Mouse (Mus musculus): ENCODE measurements around the gene Tgfb2.

The Tgfb2 gene

DNA sequence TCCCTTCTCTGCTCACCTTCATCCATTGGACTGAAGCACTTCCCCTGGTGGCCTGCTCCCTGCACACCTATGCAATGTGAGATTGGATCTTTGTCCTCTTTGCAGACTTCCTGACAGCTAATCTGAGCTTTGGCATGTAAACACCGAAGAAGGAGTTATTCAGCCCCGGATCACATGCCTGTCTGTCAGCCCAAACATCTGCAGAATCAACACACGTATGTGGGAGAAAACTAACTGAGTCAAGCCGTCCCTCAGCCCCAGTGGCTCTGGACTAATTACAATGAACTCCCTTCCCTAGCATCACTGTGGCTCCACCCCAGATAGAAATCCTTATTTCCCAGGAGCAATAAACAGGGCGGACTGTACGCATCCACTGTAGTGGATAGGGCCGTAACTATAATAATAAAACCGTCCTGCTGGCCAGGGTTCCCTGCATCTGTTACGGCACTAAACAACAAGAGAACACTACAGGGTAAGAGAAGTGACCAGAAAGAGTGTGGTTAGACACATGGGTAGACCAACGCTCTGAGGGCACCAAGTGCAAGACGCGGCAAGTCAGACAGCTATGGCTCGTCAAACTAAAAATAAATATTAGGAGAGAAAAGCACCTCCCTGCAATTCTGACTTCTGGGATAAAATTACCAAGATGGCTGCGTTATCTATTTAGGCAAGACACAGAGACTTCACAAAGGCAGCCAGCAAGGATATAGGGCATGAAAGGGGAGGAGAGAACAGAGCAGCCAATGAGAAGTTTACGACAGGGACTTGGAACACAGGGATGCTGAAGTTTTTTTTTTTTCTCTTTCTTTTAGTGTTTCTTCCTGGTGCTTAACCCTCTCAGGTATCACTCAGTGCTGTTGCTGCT, 3.2 kb downstream of the Tgfb2 start:
- no peak for DNase-seq (ENCODE audit: low spot score in 2 of 2)

DNA sequence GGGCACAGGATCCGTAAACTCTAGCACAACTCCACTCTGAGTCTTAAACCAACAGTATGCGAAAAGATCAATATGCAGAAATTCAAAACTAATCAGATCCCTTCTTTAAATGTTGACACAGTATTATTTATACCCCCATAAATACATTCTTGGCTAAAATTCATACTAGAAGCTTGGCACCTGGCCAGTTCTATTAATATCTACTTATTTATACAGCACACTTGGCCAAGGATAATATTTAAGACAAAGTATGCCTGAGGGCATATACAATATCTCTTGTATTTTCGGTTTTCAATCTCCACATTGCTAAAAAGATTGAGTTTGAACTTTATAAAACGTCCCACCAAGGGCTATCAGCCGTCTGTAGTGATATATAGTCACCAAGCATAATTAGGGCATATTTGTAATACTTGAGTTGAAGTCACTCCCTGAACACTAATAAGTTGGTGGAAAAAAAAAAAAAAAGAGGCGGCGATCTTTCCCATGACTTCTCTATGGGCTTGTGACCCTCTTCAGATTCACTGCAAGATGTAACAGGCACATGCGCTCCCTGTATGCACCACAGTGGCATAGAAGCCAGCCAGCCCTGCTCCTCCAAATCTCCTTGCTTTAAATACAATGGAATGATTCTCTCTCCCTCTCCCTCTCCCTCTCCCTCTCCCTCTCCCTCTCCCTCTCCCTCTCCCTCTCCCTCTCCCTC, 4.4 kb downstream of the Tgfb2 start:
- no peak for DNase-seq (ENCODE audit: low spot score in 2 of 2)

DNA sequence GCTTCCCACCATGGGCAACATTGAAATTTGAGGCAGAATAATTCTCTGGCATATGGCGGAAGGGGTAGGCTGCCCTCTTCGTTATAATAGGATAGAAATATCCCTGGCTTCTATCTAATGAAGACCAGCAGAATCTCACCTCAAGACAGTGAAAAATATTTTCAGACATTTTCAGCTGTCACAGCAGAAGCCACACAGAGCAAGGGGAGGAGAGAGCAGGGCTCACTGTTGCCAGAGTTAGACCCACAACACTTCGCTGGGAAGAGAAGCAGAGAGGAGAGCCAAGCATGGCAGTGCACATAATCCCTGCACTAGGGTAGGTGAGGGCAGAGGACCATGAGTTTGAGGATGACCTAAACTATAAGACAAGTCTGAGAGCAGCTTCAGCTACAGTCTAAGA, 5.3 kb downstream of the Tgfb2 start:
- no peak for DNase-seq (ENCODE audit: low spot score in 2 of 2)

DNA sequence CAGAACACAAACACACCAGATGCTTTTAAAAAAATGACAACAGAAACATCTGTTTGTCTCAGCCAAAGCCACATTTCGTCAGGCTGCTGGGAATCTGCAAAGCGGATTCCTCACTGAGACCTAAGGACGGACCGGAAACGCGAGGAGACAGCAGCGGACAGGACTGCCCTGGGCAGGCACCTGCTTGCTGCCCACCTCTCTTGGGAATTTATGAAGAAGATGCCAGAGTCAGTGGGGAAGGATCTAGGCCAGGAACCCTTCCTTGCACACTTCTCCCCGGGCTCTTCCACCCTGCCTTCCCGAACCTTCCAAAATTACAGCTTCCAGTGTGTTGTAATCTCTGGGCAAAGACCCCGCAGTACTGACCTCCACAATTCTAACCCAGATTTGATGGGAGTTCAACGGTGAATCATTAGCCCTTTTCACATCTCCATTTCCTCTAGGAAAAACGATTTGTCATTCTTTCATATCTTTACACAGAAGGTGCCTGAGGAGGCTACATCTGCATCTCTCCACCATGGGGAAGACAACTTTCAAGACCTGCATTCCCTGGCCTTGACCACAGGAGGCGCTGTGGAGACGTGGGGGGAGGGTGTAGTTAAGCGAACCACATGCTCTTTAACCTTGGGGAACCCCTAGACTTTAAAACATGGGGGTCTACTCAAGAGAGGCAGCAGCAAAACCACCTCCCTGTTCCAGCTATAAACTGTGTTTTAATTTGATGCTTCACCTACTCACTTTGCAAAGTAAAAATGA, 7.0 kb downstream of the Tgfb2 start:
- no peak for DNase-seq (ENCODE audit: low spot score in 2 of 2)

DNA sequence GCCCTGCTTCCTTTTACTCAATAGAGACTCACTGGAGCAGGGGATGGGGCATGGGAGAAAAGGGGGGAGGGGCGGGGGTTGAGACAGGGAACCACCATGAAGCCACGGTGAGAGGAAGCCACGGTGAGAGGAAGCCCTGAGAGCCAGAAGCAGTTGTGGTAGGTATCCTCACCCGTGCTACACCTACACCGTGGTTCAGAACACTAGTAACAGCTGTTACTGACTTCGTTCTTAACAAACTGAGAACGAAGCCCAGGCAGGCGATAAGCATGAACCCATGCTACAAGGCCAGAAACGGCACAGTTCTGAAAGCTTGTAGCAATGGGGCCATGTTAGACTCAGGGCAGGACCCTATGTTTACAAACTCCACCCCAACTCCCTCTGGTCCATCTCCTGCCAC, 9.6 kb downstream of the Tgfb2 start:
- DNase-seq (ENCODE audit: low spot score in 2 of 2): no peak

DNA sequence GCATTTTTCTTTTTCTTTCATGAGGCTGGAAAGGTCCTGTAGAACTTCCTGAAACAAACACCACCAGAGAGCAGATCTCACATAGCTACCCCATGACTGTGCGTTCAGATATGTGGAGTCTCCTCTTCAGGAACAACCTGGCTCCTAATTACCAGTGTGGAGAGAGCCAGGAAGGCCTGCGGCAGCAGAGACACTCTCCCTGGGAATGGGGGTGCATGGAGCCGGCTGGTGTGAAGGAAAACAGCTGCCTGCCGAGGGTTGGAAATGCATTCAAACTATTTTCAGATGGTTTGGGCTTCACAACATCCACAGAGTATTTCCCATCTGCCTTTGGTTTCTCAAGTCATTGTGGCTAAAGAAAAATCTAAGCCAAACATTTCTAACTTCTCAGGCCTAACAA, 10.4 kb downstream of the Tgfb2 start:
- peak in 1 of 2 experiments; percentile 30 for DNase-seq (ENCODE audit: low spot score in 2 of 2)

DNA sequence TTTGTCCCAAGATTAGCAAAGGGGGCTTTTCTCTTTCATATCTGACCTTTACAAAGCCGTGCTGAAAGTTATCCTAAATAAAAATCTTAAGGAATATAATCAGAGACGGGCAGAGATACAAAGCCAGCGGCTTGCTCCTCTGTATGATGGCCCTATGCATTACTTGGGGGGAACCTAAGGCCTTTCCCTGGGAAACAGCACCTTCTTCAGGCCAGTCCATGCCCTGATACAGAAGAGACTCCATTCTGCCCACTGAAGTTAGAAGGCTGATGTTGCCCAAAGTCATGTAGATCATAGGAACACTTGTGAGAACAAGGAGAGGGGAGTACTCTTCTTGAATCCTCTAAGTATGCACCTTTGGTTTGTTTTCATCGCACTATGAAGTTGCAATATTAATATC, 13.4 kb downstream of the Tgfb2 start:
- DNase-seq (ENCODE audit: low spot score in 2 of 2): no peak

DNA sequence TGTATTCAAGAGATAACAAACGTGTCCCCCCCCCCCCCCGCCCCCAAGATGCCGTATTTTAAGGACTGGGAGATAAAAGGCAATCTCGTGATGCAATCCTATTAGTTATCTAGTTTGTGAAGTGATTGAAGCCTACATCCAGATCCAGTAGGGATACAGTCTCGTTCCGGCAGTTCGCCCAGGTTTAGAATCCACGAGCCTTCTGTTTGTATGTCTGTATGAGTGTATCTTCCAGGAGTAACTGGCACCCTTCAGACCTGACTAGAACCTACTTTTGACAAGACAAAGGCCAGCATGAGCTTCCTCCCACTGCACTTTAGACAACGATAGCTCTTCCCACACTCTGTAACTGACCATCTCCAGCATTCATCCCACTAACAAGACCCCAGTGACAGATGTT, 14.1 kb downstream of the Tgfb2 start:
- no peak for DNase-seq (ENCODE audit: low spot score in 2 of 2)

DNA sequence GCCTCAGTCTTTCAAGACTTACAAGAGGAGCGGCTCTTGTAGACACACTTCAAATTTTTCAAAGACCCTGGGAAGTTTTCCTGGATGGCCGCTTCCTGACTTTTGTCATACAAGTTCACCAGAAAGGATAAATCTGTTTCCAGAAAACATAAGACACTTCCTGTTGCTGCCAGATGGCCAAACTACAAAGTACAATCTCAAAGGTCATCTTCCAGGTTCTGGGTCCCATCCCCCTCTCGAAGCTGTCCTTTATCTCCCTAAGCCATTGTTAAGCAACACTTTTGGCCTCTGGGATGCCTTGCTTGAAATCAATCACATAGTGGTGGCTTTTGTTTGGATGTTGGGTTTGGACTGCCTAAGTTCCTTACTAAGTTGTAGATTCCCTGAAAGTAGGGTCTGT, 21.7 kb downstream of the Tgfb2 start:
- DNase-seq (ENCODE audit: low spot score in 2 of 2): no peak

DNA sequence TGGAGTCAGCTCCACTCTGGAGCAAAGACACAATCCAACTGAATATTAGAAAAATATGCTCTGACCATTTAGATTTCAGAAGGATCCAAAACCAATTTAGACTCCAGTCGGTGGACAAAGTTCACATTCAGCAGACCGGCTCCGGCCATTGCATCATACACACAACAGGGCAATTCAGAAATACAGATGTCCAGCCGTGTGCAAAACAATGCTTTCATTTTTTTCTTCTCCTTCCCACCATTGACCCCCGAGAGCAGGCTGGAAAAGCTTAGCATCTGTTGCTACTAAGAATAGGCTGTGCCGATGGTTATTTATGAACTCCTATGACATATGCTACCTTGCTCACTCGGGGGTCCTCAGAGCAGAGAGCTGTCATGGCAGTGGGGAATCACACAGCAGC, 23.2 kb downstream of the Tgfb2 start:
- DNase-seq (ENCODE audit: low spot score in 2 of 2): no peak

DNA sequence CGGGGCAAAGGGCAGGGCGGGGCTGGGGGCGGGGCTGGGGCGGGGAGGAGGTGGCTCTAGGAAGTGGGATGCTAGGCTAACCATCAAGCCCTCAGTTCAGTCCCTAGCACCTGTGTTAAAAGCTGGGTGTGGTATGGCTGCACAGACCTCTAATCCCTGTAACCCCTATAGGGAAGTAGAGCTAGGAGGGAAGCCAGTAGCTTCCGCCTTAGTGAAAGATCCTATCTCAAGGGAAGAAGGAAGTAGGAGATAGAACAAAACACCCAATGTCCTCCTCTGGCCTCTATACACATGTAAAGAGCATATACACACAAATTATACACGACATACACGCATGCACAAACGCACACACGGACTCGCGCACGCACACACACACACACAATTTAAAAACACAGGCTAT, 28.2 kb downstream of the Tgfb2 start:
- no peak for DNase-seq (ENCODE audit: low spot score in 2 of 2)

DNA sequence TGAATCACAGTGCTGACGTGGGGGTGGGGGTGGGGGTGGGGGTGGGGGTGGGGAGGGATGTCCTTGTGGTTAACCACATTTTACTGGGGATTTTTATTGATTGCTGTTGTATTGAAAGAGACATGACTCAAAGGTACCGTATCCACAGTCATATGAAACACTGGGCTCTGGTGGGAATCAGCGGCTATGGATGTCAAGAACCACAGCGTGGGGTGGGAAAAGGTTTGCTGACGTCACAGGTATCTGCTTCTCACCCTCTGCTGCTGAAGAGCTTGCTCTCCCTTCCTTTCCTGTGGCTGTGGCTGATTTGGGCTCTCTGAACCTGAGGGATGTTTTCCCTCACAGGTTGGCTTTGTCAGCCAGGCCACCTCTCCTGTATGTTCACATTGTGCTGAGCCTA, 29.6 kb downstream of the Tgfb2 start:
- no peak for DNase-seq (ENCODE audit: low spot score in 2 of 2)

DNA sequence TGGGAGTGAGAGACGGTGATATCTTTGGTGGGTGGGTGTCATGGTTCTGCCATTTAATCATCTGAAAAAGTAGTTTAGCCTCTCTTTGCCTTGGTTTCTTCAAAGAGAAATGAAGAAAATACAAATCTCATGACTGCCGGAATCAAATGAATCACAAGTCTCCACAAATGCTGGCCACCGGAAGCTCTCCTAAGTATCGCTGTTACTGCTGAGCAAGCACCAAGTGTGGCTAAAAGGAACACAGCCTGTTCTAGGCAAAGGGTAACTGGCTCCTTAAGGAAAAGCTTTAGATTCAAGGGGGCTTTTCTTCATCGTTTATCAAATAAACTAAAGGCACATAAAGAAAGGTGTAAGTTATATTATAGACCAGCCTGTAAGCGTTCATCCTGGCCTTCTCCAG, 30.5 kb downstream of the Tgfb2 start:
- no peak for DNase-seq (ENCODE audit: low spot score in 2 of 2)

DNA sequence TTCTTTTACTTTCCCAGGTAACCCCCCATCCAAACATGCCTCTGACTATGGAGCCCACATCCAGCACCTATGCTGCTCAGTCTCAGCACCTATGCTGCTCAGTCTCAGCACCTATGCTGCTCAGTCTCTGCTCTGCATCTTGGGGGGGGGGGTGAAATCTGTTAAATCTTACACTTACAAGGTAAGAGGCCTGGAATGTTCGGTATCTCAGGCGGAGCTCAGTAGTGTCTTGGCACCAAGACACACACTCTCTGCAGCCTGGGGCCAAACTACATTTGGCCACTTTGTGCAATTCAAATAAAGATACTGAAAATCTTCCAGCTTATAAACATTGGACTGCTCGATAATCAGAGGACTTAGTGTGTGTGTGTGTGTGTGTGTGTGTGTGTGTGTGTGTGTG, 31.2 kb downstream of the Tgfb2 start:
- no peak for DNase-seq (ENCODE audit: low spot score in 2 of 2)

DNA sequence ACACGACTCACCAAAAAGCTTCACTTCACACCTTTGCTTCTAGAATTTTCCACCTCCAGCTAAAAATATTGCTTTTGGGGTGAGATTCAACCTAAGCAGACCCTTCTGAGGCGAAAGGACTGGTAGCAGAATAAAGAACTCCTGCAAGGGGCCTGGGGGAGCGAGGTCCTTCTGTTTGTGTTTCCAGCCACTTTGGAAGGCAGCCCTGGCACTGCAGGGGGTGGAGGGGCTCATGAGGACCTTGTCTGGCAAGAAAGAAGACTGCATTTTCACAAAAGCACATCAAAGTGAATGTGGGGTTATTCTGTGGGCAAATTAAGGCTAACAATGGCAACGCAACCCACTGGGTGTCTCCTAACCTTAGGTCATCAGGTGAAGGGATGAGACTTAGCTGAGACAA, 32.6 kb downstream of the Tgfb2 start:
- peak in 1 of 2 experiments; percentile 34 for DNase-seq (ENCODE audit: low spot score in 2 of 2)

DNA sequence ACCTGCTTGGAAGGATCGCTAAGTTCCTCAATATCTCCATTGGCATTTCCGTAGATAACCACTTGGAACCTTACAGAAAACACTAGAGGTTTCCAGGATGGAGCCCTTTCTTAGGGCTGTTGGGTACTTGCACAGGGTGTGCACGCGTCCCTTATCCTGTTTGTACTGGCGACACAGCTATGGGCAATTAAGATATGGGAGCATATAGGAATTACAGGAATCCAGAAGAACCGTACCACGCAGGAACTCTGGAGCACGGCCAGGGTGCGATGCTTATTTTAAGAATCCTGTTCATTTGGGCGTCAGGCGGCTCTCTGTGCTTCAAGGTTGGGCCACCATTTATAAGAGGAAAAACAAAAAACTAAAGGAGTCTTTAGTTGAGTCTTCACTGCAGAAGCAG, 42.4 kb downstream of the Tgfb2 start:
- DNase-seq (ENCODE audit: low spot score in 2 of 2): no peak

DNA sequence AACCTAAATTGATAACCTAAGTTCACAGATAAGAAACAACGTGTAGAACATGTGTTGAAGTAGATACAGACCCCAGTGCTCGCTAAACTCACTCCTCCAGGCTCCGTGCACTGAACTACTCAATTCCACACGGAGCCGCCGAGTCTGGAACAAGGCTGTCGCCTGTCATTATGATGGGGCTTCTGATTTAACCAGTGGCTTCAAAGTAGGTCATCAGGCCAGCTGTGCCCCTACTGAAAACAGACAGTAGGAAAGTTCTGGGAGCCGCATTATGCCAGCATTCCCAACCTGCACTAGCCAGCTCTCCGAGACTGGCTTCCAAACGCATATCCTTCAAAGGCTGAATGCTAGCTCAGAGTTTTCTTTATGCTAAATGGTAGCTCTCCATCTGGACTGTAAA, 42.8 kb downstream of the Tgfb2 start:
- no peak for DNase-seq (ENCODE audit: low spot score in 2 of 2)

DNA sequence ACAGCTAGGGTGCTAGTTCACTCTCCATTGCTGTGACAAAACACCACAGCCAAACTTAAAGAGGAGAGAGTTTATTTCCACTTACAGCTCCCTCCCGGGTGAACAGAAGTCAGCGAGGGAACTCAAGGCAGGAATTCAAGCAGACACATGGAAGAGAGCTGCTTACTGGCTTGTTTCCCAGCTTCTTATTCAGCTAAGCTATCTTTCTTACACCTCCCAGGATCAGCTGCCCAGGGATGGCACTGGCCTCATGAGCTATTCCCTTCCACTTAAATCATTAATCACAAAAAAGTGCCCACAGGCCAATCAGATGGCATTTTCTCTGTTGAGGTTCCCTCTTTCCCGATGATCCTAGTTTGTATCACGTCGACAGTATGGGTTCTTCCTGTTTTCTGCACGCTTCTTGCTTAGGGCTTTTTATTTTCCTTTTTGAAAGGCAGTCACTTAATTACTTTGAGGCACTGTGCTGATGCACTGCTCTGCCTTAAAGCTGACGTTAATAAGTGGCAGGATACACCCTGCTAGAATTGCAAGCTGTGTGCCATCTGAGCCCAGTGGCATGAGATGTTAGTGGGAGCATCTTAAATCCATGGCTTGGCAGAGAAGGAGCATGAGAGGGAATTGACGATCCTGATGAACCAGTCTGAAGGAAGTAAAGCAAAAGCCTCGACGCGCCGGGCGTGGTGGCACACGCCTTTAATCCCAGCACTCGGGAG, 44.4 kb downstream of the Tgfb2 start:
- no peak for DNase-seq (ENCODE audit: low spot score in 2 of 2)

DNA sequence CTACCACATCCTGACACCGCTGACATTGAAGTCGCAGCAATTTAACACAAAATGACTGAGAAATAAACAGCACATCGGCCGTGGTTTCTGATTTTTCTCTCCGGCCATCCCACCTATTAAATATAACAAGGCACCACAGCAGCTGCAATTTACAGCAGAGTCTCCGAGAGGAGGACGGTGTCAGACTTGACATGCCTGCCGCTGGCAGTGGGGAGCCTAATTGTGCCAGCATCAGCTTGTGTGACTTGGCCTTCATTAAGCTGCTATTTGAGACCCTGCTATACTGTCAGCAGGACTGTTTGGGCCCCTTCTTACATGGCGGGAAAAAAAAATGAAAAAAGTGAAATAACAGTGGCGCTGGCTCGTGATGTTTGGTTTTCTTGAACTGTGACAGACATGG, 47.0 kb downstream of the Tgfb2 start:
- DNase-seq (ENCODE audit: low spot score in 2 of 2): no peak

DNA sequence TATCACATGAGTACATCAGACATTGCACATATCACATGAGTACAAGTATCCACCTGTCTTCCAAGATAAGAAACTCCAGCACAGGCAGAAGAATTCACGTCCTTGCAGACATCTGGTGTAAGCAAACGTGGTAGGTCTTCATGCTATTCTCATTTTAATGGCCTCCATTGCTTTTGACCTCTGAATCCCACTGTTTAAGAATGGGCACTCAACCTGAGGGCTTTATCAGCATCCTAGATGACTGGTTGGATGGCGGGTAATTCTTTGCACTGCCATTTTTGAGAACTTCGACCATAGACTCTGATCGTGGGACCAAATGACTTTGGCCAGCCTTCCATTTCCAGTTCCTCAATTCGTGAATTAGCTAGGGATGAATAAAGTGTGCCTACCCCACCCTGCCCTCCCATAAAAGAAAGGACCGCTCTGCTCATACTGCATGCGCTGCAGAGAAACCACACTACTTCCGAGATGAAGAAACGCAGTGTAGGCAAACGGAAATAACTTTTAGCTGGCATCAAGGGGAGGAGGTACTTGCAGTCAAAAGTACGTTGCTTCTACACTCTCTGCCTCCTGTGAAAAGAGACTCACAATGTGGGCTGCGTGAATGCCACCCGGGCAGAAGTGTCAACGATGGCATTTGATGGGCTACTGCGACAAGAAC, 48.1 kb downstream of the Tgfb2 start:
- DNase-seq (ENCODE audit: low spot score in 2 of 2): no peak

DNA sequence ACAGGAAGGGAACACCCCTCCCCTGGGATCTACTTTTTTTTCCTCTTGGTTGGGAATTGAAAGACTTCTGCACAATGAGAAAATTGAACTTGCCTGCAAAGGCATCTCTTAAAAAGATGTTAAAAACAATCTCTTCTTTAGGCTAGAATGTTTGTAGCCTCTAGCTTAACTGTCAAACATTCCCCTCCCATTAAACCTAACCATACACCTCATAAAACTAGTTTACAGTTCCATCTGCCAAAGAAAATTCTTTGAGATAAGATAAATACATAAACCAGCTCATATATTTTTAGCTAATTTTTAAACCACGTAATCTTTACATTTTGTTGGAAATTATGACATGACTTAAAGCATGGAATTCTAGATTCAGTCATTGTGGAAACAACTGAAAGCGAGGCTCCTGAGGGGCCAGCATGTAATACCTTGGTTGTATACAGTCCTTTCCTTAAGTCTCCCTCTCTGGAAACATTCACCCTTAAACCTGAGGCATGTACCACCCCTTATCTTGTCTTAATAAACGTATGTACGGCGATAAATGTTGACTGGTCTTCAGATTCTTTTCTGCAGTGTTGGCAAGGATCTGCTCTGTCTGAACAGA, 49.0 kb downstream of the Tgfb2 start:
- DNase-seq (ENCODE audit: low spot score in 2 of 2): no peak
